Mouse (Mus musculus): Measurements from ENCODE around the gene Cyp27b1.
A peak's percentile ranks its signal among the peaks of the same experiment; 100 is the strongest.

The Cyp27b1 gene

DNA sequence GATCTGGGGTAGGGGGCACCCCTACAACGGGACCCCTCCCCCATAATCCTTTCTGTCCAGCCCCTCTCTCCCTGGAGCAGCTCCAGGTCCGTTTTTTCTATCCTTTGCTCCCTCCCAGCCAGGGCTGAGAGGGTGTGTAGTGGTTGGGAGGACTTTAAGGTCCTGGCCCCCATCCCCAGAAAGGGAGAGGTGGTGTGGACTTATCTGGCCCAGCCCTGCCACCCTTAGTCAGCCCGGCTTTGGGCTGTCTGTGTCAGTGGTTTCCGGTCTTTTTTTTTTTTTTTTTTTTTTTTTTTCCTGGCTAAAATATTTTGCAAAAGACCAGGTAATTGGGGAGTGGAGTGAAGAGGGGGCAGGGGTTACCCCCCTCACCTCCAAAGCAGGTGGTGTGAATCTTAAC is 44.7 kb downstream of the Cyp27b1 start:
- DNase-seq: no peak

DNA sequence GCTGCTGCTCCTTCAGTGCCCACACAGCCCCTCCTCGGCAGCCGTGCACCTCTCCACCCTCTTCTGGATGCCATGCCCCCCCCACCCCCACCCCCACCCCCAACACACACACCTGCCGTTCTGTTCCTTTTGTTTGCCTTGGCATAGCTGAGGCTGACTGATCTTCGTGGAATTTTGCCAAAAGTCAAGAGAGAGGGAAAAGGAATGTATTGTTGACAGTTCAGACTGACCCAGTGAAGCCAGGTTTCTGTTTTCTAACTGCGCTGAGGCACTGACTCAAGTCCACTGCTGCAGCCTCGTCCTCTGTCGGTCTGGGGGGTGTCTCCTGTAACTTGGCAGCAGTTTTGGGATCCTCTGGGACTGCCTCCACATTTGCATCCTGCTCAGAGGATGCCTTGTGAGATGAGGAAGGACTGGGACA is 46.3 kb downstream of the Cyp27b1 start:
- DNase-seq: peak; percentile 68

DNA sequence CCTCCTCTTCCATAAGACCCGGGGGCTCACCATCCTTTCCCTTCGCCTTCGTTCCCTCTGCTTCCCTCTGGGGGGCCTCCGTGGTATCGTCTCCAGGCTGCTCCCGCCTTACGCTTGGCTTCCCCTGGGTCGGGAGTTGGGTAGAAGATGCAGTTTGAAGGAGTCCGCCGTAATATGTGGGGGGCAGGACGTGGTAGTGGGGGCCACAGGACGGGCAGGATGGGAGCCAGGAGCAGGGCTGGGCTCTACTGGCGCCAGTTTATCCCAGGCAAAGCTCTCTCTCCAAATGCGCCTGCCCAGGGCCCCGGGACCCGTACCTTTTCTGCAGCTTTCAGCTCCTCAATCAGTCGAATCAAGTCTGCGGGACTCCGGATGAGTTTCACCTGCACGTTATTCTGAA is 50.5 kb downstream of the Cyp27b1 start:
- no peak for DNase-seq

DNA sequence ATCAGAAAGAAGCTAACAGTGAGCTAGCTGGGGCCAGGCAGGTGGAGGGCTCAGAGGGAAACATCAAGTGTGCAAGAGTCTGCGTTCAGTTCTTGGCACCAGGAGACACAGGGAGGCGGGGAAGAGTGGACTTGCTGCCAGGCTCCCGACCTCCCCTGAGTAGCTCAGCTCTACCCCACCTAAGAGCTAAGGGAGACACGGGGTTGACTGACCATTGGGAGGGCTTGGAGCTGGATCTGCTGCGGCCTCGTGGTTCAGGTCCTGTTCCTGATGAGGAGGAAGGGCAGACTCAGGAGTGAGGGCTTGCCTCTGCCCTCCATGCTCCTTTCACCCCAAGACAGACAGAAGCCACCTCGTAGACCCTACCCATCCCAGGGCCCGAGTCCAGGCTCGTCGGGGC is 51.1 kb downstream of the Cyp27b1 start:
- DNase-seq: no peak

DNA sequence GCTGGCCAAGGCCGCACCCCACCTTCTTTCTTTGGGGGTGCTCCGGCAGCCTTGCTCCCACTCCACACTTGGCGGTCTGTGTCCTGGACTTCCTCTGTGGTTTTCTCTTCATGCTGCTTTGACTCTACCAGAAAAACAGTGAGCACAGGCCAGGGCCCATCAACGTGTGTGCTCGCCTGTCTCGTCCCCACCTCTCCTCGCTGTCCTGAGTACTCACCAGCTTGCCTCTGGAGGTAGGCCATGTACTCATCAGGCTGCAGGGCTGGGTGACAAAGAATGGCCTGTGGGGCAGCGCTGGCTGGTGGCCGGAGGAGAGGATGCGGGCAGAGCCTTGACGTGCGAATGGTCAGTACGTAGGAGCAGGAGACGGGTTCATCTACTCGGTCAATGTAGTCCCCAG is 51.8 kb downstream of the Cyp27b1 start:
- DNase-seq: no peak

DNA sequence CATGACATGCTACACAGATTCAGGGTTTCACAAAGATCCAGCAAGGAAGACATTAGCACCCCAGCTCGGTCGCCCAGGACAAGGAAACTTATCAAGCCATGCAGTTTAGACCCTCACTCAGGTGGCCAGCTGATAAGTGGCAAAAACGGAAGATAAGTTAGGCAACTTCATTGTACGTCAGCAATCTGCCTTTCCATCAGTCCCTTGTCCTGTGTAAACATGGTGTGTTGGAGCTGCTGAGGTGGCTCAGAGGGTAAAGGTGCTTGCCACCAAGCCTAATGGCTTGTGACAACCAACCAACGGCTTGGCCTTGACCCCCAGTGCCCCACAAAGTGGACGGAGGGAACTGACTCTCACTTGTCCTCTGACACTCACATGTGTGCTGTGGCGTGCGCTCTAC is 52.4 kb downstream of the Cyp27b1 start:
- DNase-seq: no peak

DNA sequence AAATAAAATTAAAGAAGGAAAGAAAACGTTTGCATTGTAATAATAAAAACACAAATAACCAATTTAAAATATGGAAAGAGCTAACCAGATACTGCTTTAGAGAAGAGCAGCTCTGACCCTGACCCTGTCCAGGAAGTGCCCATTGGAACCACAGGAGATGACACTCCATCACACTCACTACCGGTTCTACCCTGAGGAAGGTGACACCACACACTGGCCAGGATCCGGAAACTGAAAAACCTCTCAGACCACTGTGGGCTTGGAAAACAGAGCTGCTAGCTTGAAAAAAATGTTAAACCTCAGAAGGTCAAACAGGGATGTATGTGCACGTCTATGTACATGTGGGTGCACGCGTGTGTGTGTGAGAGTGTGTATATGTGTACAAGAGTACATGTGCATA is 53.1 kb downstream of the Cyp27b1 start:
- DNase-seq: no peak

All from cerebellum, adult 9-10 months (tissue).